Mouse (Mus musculus) cerebellum, adult (tissue): ENCODE data around the gene Serpini1.

Experiments used
- ATAC-seq: cut with Nextera tagmentation; 2 replicates; pipeline ENCODE4 v1.9.2; 2017; ENCODE audit warnings: mild to moderate bottlenecking, moderate library complexity, mixed read lengths; ENCODE audit not compliant: insufficient number of reproducible peaks, low FRiP score, low TSS enrichment

Gene Serpini1

GRCm38 (mm10) chr3:75557292-75557691, at the start of gene Serpini1:
Gene Serpini1, plus strand, starts transcription at chr3:75557547.
- peak; percentile 86 for ATAC-seq

GRCm38 (mm10) chr3:75517631-75518250, 39.6 kb upstream of the Serpini1 start:
- no peak for ATAC-seq

- no peak for ATAC-seq
These were observed 36.0 kb upstream of the Serpini1 start for GRCm38 (mm10) chr3:75521314-75521713.

- no peak for ATAC-seq
These were observed 34.8 kb upstream of the Serpini1 start for GRCm38 (mm10) chr3:75522527-75522926.

GRCm38 (mm10) chr3:75531074-75531473, 26.3 kb upstream of the Serpini1 start:
- no peak for ATAC-seq

- no peak for ATAC-seq
These were observed 23.1 kb upstream of the Serpini1 start for GRCm38 (mm10) chr3:75534045-75534834.

GRCm38 (mm10) chr3:75541259-75541658, 16.1 kb upstream of the Serpini1 start:
- ATAC-seq, result no peak

GRCm38 (mm10) chr3:75542852-75543251, 14.5 kb upstream of the Serpini1 start:
- no peak for ATAC-seq

- no peak for ATAC-seq
These were observed 13.1 kb upstream of the Serpini1 start for GRCm38 (mm10) chr3:75544287-75544686.

- peak; percentile 67 for ATAC-seq
These were observed 6.1 kb upstream of the Serpini1 start for GRCm38 (mm10) chr3:75551248-75551647.

GRCm38 (mm10) chr3:75556121-75556694, 1.1 kb upstream of the Serpini1 start:
- ATAC-seq, result peak; percentile 40

- peak; percentile 85 for ATAC-seq
These were observed 554 bp upstream of the Serpini1 start, which contains the start of gene Pdcd10 for GRCm38 (mm10) chr3:75556695-75557291. Gene Pdcd10, minus strand, starts transcription at chr3:75556856.

GRCm38 (mm10) chr3:75574074-75574473, 16.7 kb downstream of the Serpini1 start:
- no peak for ATAC-seq

GRCm38 (mm10) chr3:75575582-75575981, 18.2 kb downstream of the Serpini1 start:
- no peak for ATAC-seq

- ATAC-seq, result no peak
These were observed 22.0 kb downstream of the Serpini1 start for GRCm38 (mm10) chr3:75579352-75579751.

- peak; percentile 86 for ATAC-seq
These were observed 25.9 kb downstream of the Serpini1 start for GRCm38 (mm10) chr3:75583293-75583692.

GRCm38 (mm10) chr3:75584898-75585297, 27.6 kb downstream of the Serpini1 start:
- ATAC-seq, result no peak

- ATAC-seq, result no peak
These were observed 53.7 kb downstream of the Serpini1 start for GRCm38 (mm10) chr3:75611019-75611418.

GRCm38 (mm10) chr3:75624627-75625026, 67.3 kb downstream of the Serpini1 start:
- ATAC-seq, result no peak

- no peak for ATAC-seq
These were observed 73.8 kb downstream of the Serpini1 start for GRCm38 (mm10) chr3:75630988-75631615.
